Mouse (Mus musculus) ovary, adult 2 months (tissue): ENCODE data around the gene Ptchd1. TPM values are rescaled to one million over a fixed set of nuclear protein-coding genes. Genes with fewer than 3 reads are reported as not detected.

Source experiments
- polyA plus RNA-seq: library from polyadenylated mRNA; depleted of rRNA; stranded (reverse); fragments of >200 nt; gene quantifications from 2 replicates; pipeline ENCODE4 v1.2.3, GENCODE M21; 2012; rRNA removed

Gene Ptchd1
- 0.17 and 0.28 TPM in 2 replicates for polyA plus RNA-seq

DNA sequence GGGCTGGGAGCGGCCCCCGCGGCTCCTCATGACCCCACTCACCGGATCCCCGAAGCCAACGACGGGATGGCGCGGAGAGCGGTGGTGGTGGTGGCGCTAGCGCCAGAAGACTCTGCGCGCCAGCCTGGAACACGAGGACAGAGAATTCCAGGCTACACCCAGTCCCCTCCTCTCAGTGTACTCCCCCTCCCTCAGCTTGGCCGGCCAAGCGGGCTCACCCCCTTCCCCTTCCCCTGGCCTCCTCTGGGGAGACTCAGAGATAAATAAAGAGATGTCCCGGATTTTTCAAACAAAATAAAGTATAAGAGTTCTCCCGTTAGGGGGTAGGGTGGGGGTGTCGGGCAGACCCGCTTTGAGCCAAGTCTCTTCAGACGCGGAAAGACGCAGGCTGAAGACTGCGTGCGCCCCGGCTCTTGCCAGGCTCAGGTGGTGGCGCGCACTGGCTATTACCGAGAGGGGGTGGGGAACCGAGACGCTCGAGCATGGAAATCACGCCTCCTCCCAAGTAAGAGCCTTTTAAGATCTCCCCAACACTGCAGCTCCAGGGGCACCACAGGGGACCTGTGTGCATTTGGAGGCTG lies at the start of gene Ptchd1:
Gene Ptchd1, minus strand, starts transcription at position 114 of the 581 bp plus-strand sequence.

DNA sequence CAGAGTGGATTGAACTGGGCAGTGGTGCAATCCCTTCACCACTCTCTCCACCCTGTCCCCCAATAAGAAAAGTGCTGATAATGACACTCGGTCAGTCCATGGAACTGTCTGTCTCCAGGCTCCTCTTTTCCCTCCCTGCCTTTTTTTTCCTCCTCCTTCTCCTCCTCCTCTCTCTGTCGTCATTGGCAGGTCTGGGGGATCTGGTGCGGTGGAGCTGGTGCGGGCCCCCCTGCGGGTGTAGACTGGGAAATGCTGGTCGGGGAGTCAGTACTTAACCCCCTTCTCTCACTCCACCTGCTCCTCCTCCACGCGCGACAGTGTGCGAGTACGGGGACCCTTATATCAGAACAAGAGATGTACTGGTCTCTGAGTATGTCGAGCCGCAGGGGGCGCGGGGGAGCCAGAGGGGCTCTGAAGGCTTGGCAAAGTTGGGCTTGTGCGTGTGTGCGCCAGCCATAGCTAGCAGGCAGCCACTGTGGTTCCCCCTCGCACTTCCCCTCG lies 777 bp upstream of the Ptchd1 start, which contains the start of gene Gm15155:
Gene Gm15155, plus strand, starts transcription at position 401 of the 501 bp plus-strand sequence.

Other genes starting within 250 kb of the Ptchd1 start
- gene Gm15155, start 927 bp upstream of the Ptchd1 start, polyA plus RNA-seq, result not detected in 2 replicates